Mouse (Mus musculus) myocyte (in vitro differentiated cells): ENCODE measurements at regions not wholly inside any gene's neighbourhood (a gene's known extent, or its start where the extent isn't known, plus 50 kb on each side); places are given as distances from the start of the nearest gene placed in this dataset.

Source experiments
- H3K27me3 ChIP-seq: one replicate; pipeline ENCODE4 v1.6.1; 2011; ENCODE audit not compliant: control insufficient read depth, insufficient read depth, insufficient read length
- H3K36me3 ChIP-seq: one replicate; pipeline ENCODE4 v1.6.1; 2011; ENCODE audit not compliant: control insufficient read depth, insufficient read depth
- H3K4me2 ChIP-seq: one replicate; pipeline ENCODE4 v1.6.1; 2011; ENCODE audit warnings: low read depth, control low read depth
- H3K4me3 ChIP-seq: one replicate; pipeline ENCODE4 v1.5.1; 2011; ENCODE audit warnings: mild to moderate bottlenecking, control low read depth, moderate library complexity
- H3K79me2 ChIP-seq: one replicate; pipeline ENCODE4 v1.6.1; 2011; ENCODE audit not compliant: control insufficient read depth, insufficient read depth
- H3ac ChIP-seq: one replicate; pipeline ENCODE4 v1.6.1; 2011; ENCODE audit not compliant: control insufficient read depth, insufficient read length
- CEBPB ChIP-seq: IDR thresholded peaks from 2 replicates; pipeline ENCODE4 v1.6.1; 2011; ENCODE audit warnings: mild to moderate bottlenecking, moderate library complexity; ENCODE audit not compliant: poor library complexity, insufficient read depth, severe bottlenecking
- E2F4 ChIP-seq: IDR thresholded peaks from one replicate; pipeline ENCODE4 v1.6.1; 2011; ENCODE audit warnings: mild to moderate bottlenecking, control low read depth, moderate library complexity; ENCODE audit not compliant: insufficient read depth
- MAX ChIP-seq: IDR thresholded peaks from one replicate; pipeline ENCODE4 v1.6.1; 2011; ENCODE audit warnings: low read depth, mild to moderate bottlenecking, control low read depth
- MYOD1 ChIP-seq, 3 experiments: IDR thresholded peaks; one replicate each; pipeline ENCODE4 v1.6.1; 2011; ENCODE audit warnings: control low read depth in 2 of 3, low read depth in 2 of 3, mild to moderate bottlenecking in 2 of 3, moderate library complexity in 1 of 3; ENCODE audit not compliant: insufficient read length in 2 of 3, control insufficient read depth in 1 of 3
- MYOG ChIP-seq, 3 experiments: IDR thresholded peaks; one replicate each; pipeline ENCODE4 v1.6.1; 2011; ENCODE audit warnings: control low read depth in 2 of 3, low read depth in 2 of 3, mild to moderate bottlenecking in 2 of 3; ENCODE audit not compliant: insufficient read length in 2 of 3, control insufficient read depth in 1 of 3, insufficient read depth in 1 of 3
- POLR2A ChIP-seq: IDR thresholded peaks from one replicate; pipeline ENCODE4 v1.6.1; 2011; ENCODE audit warnings: low read depth, mild to moderate bottlenecking, control low read depth, moderate library complexity; ENCODE audit not compliant: insufficient read length
- POLR2AphosphoS2 ChIP-seq: IDR thresholded peaks from one replicate; pipeline ENCODE4 v1.6.1; 2011; ENCODE audit warnings: low read depth, control low read depth; ENCODE audit not compliant: insufficient read length
- REST ChIP-seq: IDR thresholded peaks from one replicate; pipeline ENCODE4 v1.6.1; 2011; ENCODE audit warnings: mild to moderate bottlenecking, control low read depth, moderate library complexity; ENCODE audit not compliant: insufficient read depth, insufficient read length
- SRF ChIP-seq: IDR thresholded peaks from one replicate; pipeline ENCODE4 v1.6.1; 2011; ENCODE audit warnings: low read depth; ENCODE audit not compliant: control insufficient read depth, insufficient read length
- TCF12 ChIP-seq: IDR thresholded peaks from one replicate; pipeline ENCODE4 v1.6.1; 2011; ENCODE audit warnings: mild to moderate bottlenecking, control low read depth; ENCODE audit not compliant: poor library complexity, insufficient read depth, severe bottlenecking
- TCF3 ChIP-seq: IDR thresholded peaks from one replicate; pipeline ENCODE4 v1.6.1; 2011; ENCODE audit warnings: low read depth, control low read depth; ENCODE audit not compliant: insufficient read length
- USF1 ChIP-seq: IDR thresholded peaks from one replicate; pipeline ENCODE4 v1.6.1; 2011; ENCODE audit warnings: low read depth, mild to moderate bottlenecking, control low read depth, moderate library complexity

- Histone ChIP-seq H3K27me3 (no peaks in the 10 kb centered on the region), H3K79me2 (no peaks in the 10 kb centered on the region), H3K36me3 (no peaks in the 10 kb centered on the region), H3K4me3 (no peak overlapping the region), H3ac (no peak overlapping the region), H3K4me2 (no peak overlapping the region)
- TF ChIP-seq MAX (no peak), CEBPB (no peak), E2F4 (no peak), MYOD1 (IDR thresholded peaks at IDR 0.05; ENCODE audit: control insufficient read depth in 1 of 3, insufficient read length in 2 of 3, low read depth in 2 of 3) (no peak), TCF12 (no peak), POLR2A (no peak), REST (no peak), SRF (no peak)
Measured at GRCm38 (mm10) chr1:164703560-164704131, 92.8 kb upstream of the Dpt start.

- Histone ChIP-seq H3K36me3 (no peaks in the 10 kb centered on the region), H3K79me2 (no peaks in the 10 kb centered on the region), H3ac (no peak overlapping the region), H3K4me2 (no peak overlapping the region), H3K4me3 (no peak overlapping the region), H3K27me3 (no peaks in the 10 kb centered on the region)
- TF ChIP-seq MYOG (IDR thresholded peaks at IDR 0.05; ENCODE audit: control insufficient read depth in 1 of 3, insufficient read depth in 1 of 3, insufficient read length in 2 of 3, low read depth in 2 of 3) (no peak), TCF3 (no peak), SRF (no peak), TCF12 (no peak), MAX (no peak), MYOD1 (IDR thresholded peaks at IDR 0.05; ENCODE audit: control insufficient read depth in 1 of 3, insufficient read length in 2 of 3, low read depth in 2 of 3) (no peak), REST (no peak), POLR2A (no peak), E2F4 (no peak), POLR2AphosphoS2 (no peak), CEBPB (no peak)
Measured at GRCm38 (mm10) chr1:164690055-164690454, 106.4 kb upstream of the Dpt start.

DNA sequence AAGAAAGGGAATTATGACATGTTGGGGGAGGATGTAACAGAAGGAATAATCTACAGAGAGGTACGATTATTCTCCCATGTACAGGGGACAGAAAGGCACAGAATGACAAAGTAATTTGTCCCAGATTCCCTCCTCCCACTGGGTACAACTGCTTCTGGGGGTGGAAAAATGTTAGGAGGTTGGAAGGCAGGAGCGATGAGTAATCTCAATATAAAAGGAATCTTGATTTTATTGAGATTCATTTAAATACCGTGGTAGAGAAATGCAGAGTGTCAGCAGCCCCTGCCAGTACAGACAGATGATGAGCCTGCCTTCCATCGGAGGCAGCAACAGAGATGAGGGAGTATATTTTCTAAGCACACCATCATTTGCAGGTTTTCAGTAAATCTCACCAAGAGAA, 107.1 kb upstream of the Dpt start:
- Histone ChIP-seq H3K36me3 (no peaks in the 10 kb centered on the region), H3K27me3 (no peaks in the 10 kb centered on the region), H3K4me2 (no peak overlapping the region), H3K79me2 (no peaks in the 10 kb centered on the region), H3K4me3 (no peak overlapping the region), H3ac (no peak overlapping the region)
- TF ChIP-seq USF1 = no peak

- H3K4me2 ChIP-seq = no peak overlapping the region
Measured at GRCm38 (mm10) chr1:164684437-164684836, 112.0 kb upstream of the Dpt start.

GRCm38 (mm10) chr1:164683788-164684187, 112.7 kb upstream of the Dpt start:
- H3K27me3 ChIP-seq = no peaks in the 10 kb centered on the region
- no peaks in the 10 kb centered on the region for H3K36me3 ChIP-seq
- TF ChIP-seq TCF3 (no peak), CEBPB (no peak), MYOG (IDR thresholded peaks at IDR 0.05; ENCODE audit: control insufficient read depth in 1 of 3, insufficient read depth in 1 of 3, insufficient read length in 2 of 3, low read depth in 2 of 3) (no peak)
- H3K4me3 ChIP-seq = no peak overlapping the region
- H3K79me2 ChIP-seq = no peaks in the 10 kb centered on the region
- H3K4me2 ChIP-seq = no peak overlapping the region
- no peak overlapping the region for H3ac ChIP-seq

More at GRCm38 (mm10) chr1:164684437-164684836, 112.0 kb upstream of the Dpt start:
- H3K79me2 ChIP-seq = no peaks in the 10 kb centered on the region
- H3K4me3 ChIP-seq = no peak overlapping the region
- TF ChIP-seq TCF12 (no peak), SRF (no peak), REST (no peak), MYOD1 (IDR thresholded peaks at IDR 0.05; ENCODE audit: control insufficient read depth in 1 of 3, insufficient read length in 2 of 3, low read depth in 2 of 3) (no peak), USF1 (no peak), MAX (no peak), MYOG (IDR thresholded peaks at IDR 0.05; ENCODE audit: control insufficient read depth in 1 of 3, insufficient read depth in 1 of 3, insufficient read length in 2 of 3, low read depth in 2 of 3) (no peak), CEBPB (no peak), E2F4 (no peak), POLR2AphosphoS2 (no peak), POLR2A (no peak), TCF3 (no peak)
- no peaks in the 10 kb centered on the region for H3K36me3 ChIP-seq
- no peak overlapping the region for H3ac ChIP-seq
- no peaks in the 10 kb centered on the region for H3K27me3 ChIP-seq
